Mouse (Mus musculus) spleen, adult 2 months (tissue): ENCODE measurements around the gene Lclat1.

Experiments used
- CTCF ChIP-seq: fragments of 200-500 bp; IDR thresholded peaks from 2 replicates; pipeline ENCODE4 v1.5.1; 2011; ENCODE audit warnings: mild to moderate bottlenecking, inconsistent platforms; ENCODE audit not compliant: insufficient read depth, insufficient read length, insufficient replicate concordance; ENCODE audit errors: extremely low read depth
- POLR2A ChIP-seq: fragments of 200-500 bp; IDR thresholded peaks from 2 replicates; pipeline ENCODE4 v1.6.1; 2011; ENCODE audit warnings: low read depth, low read length, inconsistent platforms

DNA sequence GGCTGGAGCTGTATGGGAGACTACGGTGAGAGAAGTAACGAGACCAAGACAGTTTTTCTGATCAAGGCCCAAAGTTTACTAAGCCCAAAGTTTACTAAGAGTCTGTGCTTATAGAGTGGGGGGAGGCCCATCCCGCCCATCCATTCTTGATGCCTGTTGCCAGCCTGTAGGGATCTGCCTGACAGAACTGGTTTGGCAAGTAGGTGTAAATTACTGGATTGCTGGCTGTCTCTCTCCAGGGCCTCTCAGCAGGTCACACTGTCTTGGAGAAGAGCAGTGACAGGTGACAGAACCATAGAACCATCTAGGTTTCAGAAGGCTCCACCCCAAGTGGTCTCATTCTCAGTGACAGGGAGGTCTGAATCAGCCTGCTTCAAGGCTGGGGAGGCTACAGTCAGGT, 109.5 kb downstream of the Lclat1 start:
- TF ChIP-seq CTCF (no peak), POLR2A (no peak)
